Mouse (Mus musculus) large intestine, adult 2 months (tissue): ENCODE data around the gene Dnajb8. TPM values are rescaled to one million over a fixed set of nuclear protein-coding genes. Genes with fewer than 3 reads are reported as not detected.

ENCODE experiments used
- DNase-seq: peaks from one replicate; pipeline ENCODE4 v3.0.0-alpha.2; 2012; ENCODE audit warnings: low read depth, low spot score
- WGBS: fragments of 180-500 bp; shearing (Covaris S2); methylation state at CpG from one replicate; pipeline ENCODE4 v1.1.7; 2018; 5-methylcytosine and 5-hydroxymethylcytosine counted together
- polyA plus RNA-seq: library from polyadenylated mRNA; depleted of rRNA; stranded (reverse); fragments of >200 nt; gene quantifications from 2 replicates; pipeline ENCODE4 v1.2.3, GENCODE M21; 2012; rRNA removed

The Dnajb8 gene
- polyA plus RNA-seq, 1 experiment, result not detected

DNA sequence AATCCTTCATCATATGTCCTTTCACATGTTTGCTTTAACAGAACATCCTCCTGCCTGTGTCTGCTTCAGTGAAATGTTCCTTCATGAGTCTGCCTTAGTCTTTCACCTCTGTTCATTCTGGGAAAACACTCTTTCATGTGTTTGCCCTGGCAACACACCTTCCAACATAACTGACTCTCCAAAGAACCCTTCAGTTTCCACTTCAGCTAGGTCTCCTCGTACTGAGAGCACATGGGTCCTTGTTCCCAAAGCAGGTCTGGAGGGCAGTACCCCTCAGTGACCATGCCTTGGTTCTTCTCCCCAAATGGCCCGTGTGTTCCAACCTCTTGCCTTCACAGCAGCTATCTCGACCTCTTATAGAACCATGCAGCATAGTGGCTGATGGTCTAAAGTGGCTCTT is 45.0 kb downstream of the Dnajb8 start:
- DNase-seq, result no peak
- WGBS, result 92% methylated on average over 3 of the region's 3 CpGs

GRCm38 (mm10) chr6:88267970-88268369 is 45.9 kb downstream of the Dnajb8 start:
- DNase-seq, result no peak
- WGBS, result 88% methylated on average over 2 of the region's 2 CpGs

DNA sequence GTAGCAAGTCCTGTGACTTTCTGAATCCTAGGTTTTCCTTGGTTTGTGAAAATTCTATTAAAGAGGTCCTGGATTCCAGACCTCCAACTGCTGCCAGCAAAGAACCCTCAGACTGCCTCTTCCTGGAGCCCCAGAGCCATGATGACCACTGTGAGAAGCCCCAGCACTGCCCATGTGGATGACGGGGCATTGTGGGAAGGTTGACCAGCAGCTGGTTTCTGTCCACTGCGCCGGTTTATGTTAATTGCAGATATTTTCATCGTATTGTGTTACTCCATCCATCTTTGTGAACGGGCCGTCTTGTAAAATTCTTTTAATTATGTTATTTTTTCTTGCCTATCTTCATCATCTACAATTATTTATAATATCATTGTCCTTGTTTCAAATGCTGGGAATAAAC is 52.6 kb downstream of the Dnajb8 start:
- DNase-seq, result no peak
- WGBS, result 81% methylated on average over 6 of the region's 6 CpGs

- no peak for DNase-seq
- 78% methylated on average over 4 of the region's 4 CpGs for WGBS
Observed at GRCm38 (mm10) chr6:88276221-88276620, 54.2 kb downstream of the Dnajb8 start.

GRCm38 (mm10) chr6:88277242-88277641 is 55.2 kb downstream of the Dnajb8 start:
- 96% methylated on average over 4 of the region's 4 CpGs for WGBS
- DNase-seq, result no peak

DNA sequence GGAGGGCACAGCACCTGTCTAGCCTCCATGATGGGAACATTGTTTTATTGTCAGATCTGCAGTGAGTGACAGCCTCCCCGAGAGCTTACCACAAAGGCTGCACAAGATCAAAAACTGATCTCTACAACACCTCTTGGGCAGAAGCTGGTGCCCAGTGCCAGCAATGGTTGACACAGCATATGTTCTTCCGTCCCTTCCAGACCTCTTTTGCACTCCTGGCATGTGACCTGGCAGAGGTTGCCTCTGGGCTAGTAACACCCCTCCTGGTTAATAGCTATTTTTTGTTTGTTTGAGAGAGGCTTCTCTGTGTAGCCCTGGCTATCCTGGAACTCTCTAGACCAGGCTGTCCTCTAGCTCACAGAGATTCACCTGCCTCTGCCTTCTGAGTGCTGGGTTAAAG is 56.1 kb downstream of the Dnajb8 start:
- no peak for DNase-seq
- WGBS, result 97% methylated on average over 2 of the region's 2 CpGs

DNA sequence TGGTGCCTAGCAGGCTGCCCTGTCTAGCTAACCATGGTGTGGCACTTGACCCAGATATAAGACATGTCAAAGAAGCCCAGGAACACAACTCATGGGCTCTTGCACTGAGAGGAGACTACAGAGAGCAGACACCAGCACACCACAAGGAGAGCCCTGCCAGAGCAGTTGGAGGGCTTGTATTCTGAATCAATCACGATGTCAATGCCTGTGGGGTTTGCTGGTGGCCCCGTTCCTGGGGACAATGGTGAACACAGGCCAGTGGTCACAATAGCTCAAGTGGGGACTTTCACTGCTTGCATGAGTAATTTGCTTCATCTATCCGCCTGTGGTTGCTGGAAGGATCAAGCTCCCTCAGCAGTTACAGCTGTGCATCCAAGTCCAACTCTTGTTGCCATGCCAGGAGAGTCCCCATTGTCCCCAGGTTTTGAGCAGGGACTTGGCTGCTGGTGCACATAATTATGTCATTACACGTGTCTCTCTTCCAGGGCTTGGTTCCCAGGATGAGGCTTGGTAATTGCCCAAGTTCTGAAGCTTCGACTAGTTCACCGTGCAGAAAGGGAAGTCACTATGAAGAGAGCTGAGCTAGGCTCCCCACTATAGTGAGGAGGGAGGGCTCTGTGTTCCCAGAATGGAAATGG is 68.2 kb downstream of the Dnajb8 start:
- 58% methylated on average over 6 of the region's 6 CpGs for WGBS
- no peak for DNase-seq

DNA sequence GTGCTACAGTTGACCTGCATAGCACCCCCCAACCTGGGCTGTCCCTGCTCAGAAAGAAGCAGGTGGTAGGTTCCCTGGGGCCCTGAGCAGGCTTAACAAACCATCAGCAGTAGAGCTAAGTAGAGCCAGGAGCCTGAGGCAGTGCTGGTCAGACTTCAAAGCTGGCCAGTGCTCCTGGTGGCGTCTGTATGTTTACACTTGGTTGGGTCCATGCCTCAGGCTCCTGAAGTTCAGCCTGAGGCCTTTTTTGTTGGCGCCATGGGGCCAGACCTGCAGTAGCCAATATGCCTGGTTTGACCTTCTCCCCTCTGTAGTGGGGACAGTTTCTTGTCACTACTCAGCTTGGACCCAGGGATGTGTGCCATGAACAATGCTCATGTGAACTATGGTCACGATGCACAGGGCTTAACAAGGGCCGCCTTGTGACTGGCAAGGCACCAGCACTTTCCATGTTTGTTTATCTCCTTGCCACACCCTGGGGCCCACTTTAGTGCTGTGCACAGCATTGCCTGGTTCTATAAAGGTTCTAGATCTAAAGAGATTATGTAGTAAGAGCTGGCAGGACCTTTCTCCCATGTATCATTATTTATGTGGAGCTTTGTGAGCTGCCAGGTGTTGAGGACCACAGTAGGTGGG is 70.3 kb downstream of the Dnajb8 start:
- DNase-seq, result peak; percentile 55
- 30% methylated on average over 4 of the region's 4 CpGs for WGBS

GRCm38 (mm10) chr6:88299491-88299890 is 77.4 kb downstream of the Dnajb8 start:
- DNase-seq, result no peak
- WGBS, result 36% methylated on average over 2 of the region's 2 CpGs

DNA sequence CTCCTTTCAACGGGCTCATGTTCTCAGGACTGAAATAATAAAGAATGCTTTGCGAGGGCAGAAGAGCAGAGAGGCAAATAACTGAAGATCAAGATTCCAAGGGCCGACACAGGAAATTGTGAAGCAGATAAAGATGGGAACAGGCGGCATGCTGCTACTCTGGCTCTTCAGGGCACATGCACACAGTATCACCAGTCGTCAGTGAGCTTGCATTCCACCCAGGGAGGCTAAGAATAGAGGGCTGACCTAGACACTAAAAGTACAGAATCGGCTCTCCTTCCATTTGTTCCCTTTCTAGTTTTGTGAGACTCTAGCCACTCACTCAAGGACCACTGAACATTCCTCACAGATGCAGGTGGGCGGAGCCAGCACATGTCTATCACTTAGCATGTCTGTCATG is 79.2 kb downstream of the Dnajb8 start:
- WGBS, result 84% methylated on average over 7 of the region's 7 CpGs
- DNase-seq, result no peak

Other genes with a start within 250 kb of the Dnajb8 start
- gene H1fx, start 240.6 kb upstream of the Dnajb8 start, polyA plus RNA-seq, result 3.0 and 5.0 TPM in 2 replicates
- gene Rab7, start 177.0 kb upstream of the Dnajb8 start, polyA plus RNA-seq, result 144 and 174 TPM in 2 replicates
- 282 and 305 TPM in 2 replicates for gene Rpn1, start 137.8 kb upstream of the Dnajb8 start, polyA plus RNA-seq
- 1.7 and 2.6 TPM in 2 replicates for gene Gata2, start 28.4 kb upstream of the Dnajb8 start, polyA plus RNA-seq
- gene Eefsec, start 224.3 kb downstream of the Dnajb8 start, polyA plus RNA-seq, result 17.9 and 18.2 TPM in 2 replicates
- gene Ruvbl1, start 243.1 kb downstream of the Dnajb8 start, polyA plus RNA-seq, result 21.4 and 25.3 TPM in 2 replicates